Mouse (Mus musculus) kidney, postnatal 4 days (tissue): ENCODE results near the gene Tmem218.

ENCODE experiments used
- DNase-seq, 2 experiments: peaks; one replicate each; pipeline ENCODE4 v3.0.0; 2021; ENCODE audit warnings: mixed read lengths in 2 of 2

Tmem218 gene

GRCm38 (mm10) chr9:37207929-37208411 lies at the start of gene Tmem218:
Tmem218 (plus strand) TSS chr9:37208223.
- DNase-seq: peak; percentile 87 to 93

- DNase-seq: no peak
Measured at GRCm38 (mm10) chr9:37160686-37161085, 47.3 kb upstream of the Tmem218 start.

DNA sequence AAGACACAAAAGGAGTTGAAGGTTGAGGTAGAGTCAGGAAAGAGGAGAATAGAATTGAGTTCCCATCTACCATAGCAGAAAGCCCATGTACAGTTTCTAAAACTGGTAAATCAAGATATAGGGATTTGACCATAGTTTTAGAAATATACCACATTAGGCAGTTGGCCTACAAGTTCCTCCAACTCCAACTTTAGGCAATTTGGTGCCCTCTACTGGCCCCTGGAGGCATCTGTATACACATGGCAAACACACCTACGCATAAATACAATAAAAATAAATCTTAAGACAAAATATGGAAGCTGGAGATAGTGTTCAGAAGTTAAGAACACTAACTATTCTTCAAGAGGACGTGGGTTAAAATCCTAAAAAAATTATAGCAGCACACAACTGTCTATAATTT lies 41.1 kb upstream of the Tmem218 start:
- DNase-seq: peak; percentile 44 to 49

DNA sequence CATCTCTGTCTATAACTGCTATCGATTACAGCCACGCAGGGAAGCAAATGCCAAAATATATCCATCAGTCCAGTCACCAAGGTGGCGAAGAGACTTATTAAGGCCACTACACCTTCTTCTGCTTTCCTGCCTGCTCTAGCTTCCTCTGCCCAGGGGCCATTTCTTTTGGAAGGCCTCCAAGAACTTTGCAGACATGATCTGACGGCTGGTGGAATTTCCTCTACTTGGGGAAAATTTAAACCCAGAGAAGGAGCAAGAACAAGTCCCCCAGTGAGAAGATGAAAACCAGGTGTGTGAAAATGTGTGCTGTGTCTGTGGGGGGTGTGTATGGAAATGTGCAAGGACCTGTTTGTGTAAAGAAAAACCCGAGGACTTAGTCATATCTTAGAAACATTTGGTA lies 34.6 kb upstream of the Tmem218 start:
- peak in 1 of 2 experiments; percentile 7 for DNase-seq

- DNase-seq: peak in 1 of 2 experiments; percentile 15
Measured at GRCm38 (mm10) chr9:37176002-37176401, 32.0 kb upstream of the Tmem218 start.

GRCm38 (mm10) chr9:37177107-37177506 lies 30.9 kb upstream of the Tmem218 start:
- DNase-seq: peak; percentile 79 to 84

DNA sequence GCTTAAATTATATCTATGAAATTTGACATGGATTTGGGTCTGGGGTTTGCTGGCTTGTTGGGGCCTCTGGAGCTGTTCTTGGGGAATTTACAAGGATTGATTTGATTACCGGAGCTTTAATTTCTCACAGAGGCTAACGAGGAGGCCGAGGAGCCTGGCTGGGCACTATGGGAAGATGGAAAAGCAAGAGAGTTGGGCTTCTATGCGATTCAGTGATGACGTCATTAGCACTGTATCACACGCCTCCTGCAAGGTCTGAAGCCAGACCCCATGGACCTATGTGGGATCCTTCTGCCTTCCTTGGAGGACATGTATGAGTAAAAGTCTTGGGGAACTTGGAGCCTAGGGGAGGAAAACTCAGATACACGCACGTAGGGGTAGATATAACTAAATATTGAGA lies 30.5 kb upstream of the Tmem218 start:
- no peak for DNase-seq

DNA sequence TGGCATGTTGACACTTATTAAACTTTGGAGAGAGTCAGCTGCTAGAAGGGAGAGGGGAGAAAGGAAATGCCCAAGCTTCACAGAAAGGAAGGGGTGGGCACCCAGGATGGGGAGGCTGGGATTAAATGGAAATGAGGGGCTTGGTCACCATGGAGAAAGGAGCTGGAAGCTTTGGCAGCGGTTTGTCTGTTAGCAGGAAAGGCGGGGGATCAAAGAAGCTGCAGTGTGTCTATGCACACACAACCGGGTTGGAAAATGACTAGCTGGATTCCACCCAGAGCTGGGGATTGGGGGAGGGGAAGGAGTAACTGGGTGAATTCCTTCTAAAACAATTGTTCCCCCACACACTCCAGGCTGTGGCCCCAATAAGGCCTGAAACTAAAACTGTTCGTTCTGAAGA lies 29.1 kb upstream of the Tmem218 start:
- peak in 1 of 2 experiments; percentile 6 for DNase-seq

GRCm38 (mm10) chr9:37179596-37179995 lies 28.4 kb upstream of the Tmem218 start:
- DNase-seq: no peak

DNA sequence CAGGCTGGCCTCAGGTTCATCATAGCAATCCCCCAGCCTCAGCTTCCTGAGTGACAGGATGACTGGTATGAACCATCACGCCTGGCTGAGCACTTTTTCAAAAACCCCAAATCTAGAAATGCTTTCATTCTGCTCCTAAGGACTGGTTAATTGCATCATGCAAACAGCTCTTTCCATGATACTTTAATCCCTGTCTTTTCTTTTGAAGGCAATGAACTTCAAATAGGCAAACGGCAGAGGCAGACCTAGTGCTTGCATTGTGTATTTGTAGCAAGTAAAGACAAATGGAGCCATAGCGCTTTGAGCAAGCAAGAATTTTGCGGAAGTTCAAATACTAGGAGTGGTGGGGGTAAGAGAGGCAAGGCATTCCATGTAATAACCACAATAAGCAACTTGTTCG lies 26.4 kb upstream of the Tmem218 start:
- DNase-seq: no peak

- DNase-seq: no peak
Measured at GRCm38 (mm10) chr9:37183176-37183575, 24.8 kb upstream of the Tmem218 start.

- DNase-seq: no peak
Measured at GRCm38 (mm10) chr9:37187407-37187806, 20.6 kb upstream of the Tmem218 start.

DNA sequence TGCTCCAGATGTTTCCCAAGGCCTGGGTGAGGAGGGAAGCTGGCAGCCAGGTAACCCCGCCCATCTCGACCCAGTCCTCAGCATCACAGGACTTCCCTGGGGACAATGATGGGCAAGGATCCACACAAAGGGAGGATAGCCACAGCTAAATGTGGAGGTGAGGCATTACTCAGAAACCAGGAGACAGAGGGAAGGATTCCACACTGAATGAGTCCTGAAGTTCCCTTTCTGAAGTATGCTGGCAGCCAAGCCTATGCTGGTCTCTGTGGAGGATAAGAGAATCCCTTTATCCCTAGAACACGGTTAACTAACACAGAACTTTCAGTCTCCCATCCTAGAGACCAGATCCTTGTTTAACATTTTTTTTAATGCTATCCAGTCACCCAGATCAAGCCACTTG lies 20.0 kb upstream of the Tmem218 start:
- no peak for DNase-seq

DNA sequence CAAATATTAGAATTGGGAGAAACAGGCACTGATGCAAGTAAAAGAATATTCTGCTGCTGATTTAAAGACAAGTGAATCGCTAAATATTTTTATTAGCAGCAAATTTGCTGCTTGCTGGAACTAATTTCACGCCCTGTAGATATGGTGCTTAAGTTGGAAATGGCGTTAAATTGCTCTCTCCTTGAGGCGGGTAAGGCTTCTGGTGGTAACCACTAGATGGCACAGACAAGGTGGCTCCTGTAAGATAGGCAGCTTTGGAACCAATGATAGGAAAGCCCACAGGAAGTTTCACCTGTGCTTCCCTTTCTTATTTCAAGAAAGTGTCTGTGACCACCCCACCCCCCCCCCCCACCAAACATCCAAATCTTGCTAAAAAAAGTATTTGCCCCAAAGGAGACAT lies 11.0 kb upstream of the Tmem218 start:
- no peak for DNase-seq

DNA sequence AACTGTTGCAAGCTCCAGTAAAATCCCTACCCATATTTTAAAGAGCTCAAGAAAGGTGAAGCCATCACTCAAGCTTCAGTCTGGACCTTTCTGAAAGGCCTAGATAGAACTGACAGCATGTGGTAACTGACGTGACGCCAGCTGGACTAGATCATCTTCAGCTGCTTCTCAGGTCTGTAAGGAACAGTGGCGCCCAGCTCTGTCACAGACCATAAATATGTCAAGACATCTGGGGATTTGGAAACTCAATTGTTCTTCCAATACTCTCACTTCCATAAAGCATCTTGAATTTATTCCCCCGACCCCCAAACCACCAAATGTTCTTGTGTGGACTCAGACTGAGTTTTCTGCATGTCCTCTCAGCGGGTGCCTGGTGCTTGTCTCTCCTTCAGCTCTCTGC lies 7.6 kb upstream of the Tmem218 start:
- DNase-seq: no peak

DNA sequence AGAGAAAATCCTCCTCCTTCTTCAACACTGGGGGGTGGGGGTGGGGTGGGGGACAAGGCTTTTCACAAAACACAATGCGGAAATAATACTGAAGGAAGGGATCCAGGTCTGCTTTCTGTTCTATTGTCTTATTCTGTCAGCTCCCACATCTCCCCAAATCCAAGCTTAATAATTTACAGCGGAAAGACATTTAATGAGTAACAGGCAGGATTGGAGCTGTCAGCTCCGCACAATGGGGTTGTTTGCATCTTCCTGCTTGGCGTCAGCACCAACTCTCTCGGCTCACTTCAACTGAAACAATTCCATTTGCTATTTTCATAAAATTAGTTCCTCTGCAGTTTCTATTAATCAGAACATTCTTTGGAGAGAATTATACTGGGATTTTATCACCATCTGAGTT lies 4.1 kb upstream of the Tmem218 start:
- peak in 1 of 2 experiments; percentile 26 for DNase-seq

DNA sequence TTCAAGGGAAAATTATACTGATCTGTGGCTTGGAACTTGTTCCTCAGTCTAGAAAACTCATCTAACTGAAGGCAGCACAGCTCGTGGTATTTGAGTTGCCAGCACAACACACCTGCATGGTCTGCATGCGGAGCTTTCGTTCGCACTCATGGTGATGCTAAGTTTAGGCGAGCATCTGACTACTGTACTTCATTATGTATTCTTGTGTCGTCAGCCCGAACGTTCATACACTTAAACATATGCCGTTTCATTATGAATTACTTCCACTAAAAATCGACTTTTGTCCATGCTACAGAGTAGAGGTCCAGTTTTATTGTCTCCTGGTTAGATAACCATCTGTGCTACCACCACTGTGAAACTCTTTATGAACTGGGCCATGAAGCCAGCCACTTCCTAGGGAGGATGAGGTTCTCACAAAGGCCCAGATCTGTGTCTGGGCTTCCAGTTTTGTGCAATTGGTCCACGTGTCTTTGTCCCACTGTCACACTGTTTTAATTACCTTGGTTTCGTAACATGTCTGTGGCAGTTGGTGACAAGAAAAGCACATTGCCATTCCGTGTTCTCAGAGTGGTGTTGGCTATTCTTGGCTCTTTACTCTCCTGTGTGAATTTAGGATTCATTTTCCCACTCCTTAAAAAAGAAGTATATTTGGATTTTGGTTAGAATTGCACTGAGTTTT lies 5.2 kb downstream of the Tmem218 start:
- no peak for DNase-seq

DNA sequence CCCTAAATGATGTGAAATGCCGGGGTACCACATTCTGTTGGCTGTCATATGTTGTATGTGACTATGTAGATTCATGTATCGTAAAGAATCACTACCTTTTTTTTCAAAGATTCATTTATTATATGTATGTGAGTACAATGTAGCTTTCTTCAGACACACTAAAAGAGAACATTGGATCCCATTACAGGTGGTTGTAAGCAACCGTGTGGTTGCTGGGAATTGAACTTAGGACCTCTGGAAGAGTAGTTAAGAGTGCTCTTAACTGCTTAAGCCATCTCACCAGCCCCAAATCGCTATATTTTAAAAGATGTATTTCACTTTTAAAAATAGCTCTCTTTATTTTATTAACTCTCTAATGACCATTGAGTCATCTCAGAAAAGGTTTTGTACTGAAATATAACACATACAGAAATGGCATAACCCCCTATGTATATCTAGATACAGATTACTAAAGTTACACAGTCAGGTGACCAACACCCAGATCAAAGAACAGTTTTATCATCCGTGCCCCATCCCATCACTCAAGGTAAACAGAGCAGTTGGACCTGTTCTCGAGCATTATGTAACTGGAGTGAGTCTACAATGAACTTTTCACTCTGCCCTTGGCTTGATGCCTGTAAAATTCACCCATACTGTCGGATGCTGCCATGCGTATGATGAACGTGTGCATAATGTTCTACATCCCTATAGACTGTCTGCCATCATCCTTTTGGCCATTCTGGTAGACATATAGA lies 6.5 kb downstream of the Tmem218 start:
- no peak for DNase-seq

GRCm38 (mm10) chr9:37220755-37221154 lies 12.7 kb downstream of the Tmem218 start:
- DNase-seq: no peak

GRCm38 (mm10) chr9:37225581-37225980 lies 17.6 kb downstream of the Tmem218 start:
- no peak for DNase-seq

DNA sequence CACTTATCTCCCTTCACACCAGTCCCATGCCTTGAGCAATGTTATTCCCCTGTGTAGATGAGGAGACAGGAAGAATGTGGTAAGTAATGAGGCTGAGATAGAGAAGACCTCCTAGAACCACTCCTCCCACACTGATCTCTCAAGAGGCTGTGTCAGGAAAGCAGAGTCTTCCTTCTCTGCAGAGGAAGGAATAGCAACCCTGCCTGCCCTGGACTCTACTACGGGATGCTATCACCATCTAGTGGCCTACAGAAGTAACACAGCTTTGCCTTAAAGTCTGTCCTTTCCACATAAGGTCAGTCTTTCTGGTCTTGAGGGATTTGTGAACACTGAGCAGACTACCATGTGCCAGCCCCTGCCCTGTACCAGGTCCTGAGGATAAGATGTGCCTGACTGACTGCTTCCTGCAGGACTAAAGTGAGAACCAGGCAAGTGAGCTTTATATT lies 21.9 kb downstream of the Tmem218 start:
- DNase-seq: peak; percentile 59 to 70

DNA sequence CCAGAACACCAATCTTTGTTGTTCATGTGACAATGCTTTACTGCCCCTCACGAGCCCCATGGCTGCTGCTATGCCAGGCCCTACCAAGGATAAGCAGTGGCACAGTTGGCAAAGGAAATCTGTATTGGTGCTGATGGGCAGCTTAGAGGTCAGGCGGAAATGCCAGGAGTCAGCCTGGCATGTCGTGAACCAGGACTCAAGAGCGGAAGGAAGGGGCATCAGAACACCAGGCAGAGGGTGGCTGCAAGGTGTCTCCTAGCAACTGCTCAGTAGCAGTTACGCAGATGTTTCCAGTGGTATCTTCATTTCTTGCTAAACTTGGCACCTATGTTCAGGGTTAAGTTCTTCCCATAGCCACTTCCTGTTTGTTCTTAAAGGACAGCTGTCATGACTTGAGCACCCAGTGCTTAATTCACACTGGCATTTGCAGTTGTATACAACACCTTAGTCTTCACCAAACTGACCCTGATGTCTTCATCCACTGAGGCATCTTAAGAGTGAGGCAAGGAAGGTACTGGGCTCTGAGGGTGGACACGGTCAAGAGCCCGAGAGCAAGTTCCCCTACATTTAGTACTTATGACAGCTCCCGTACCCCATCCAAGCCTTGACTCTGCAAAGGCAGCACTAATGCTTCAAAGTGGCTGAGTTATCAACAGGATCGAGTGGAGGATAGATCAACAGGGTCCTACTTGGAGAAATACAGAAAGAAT lies 22.6 kb downstream of the Tmem218 start:
- no peak for DNase-seq
